Mouse (Mus musculus): ENCODE data around the gene B3gnt5.
A peak's percentile ranks its signal among the peaks of the same experiment; 100 is the strongest.
"Not testable (repeated sequence)": the region's sequence is repeated elsewhere in the genome, so short reads cannot be mapped to it uniquely, and the experiment has no call there.

The B3gnt5 gene

DNA sequence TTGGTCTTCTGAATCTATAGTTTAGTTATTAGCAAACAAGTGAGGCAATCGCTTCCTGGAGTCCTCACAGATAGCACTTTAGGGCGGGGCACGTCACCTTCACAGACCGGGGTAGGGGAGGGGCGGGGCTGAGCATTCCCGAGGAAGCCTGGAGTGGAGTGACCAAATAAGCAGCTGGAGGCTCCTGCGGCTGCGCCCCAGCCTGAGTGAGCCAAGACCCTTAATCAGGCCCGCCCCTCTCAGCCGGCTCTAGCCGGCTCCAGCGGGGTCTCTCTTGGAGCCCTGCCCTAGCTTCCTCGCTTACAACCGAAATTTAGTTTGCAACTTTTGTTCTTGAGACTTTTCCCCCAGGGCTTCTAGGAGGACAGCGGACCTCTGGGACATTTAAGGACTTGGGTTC, at the start of gene B3gnt5:
TSS of gene B3gnt5 (plus strand) at position 135 of the 400 bp plus-strand sequence.
- DNase-seq, result peak; percentile 74 to 83

DNA sequence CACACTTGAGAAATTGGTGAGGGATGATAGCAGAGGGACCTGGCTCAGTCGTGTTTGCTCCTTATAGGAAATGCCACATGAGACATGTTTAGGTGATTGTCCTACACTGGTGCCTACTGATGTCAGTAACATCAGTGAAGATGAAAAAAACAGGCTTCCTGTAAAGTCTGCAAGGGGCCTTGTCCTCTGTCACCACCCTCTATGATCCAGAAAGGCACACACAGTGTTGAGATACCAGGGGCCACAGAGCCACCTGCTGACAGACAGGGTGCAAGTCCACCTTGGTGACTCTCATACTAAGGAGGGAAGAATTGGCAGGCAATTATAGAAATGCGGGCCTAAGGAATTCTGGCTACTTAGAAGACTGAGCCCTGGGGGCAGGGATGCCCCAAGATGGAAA, 39.0 kb upstream of the B3gnt5 start:
- no peak for DNase-seq

DNA sequence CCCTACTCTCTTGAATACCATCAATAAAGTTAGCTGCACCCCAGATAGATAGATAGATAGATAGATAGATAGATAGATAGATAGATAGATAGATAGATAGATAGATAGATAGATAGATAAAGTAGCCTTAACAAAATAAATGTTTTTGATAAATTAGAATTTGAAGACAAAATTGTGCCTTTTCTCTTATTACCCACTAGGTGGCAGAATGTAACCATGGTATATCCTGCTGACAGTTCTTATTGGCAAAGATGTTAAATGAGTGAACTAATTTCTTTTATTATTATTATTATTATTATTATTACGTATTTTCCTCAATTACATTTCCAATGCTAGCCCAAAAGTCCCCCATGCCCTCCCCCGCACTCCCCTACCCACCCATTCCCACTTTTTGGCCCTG, 35.9 kb upstream of the B3gnt5 start:
- DNase-seq, result not testable (repeated sequence)

DNA sequence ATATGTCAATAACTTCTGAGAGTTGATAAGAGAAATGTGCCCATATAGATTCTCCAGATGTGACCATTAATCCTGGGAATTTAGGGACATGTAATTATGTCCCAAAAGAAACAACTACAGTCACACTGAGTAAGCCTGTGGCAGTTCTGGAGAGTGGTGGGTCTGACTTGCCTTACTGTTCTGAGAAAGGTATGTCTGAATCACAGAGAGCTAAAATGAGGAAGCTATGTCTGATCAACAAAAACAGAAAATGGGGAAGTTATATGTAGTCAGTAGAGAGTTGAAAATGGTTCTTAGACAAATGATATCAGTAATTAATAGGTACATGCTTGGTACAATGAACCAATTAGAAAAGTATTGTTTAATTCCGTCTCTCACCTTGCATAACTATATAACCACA, 27.1 kb upstream of the B3gnt5 start:
- no peak for DNase-seq

DNA sequence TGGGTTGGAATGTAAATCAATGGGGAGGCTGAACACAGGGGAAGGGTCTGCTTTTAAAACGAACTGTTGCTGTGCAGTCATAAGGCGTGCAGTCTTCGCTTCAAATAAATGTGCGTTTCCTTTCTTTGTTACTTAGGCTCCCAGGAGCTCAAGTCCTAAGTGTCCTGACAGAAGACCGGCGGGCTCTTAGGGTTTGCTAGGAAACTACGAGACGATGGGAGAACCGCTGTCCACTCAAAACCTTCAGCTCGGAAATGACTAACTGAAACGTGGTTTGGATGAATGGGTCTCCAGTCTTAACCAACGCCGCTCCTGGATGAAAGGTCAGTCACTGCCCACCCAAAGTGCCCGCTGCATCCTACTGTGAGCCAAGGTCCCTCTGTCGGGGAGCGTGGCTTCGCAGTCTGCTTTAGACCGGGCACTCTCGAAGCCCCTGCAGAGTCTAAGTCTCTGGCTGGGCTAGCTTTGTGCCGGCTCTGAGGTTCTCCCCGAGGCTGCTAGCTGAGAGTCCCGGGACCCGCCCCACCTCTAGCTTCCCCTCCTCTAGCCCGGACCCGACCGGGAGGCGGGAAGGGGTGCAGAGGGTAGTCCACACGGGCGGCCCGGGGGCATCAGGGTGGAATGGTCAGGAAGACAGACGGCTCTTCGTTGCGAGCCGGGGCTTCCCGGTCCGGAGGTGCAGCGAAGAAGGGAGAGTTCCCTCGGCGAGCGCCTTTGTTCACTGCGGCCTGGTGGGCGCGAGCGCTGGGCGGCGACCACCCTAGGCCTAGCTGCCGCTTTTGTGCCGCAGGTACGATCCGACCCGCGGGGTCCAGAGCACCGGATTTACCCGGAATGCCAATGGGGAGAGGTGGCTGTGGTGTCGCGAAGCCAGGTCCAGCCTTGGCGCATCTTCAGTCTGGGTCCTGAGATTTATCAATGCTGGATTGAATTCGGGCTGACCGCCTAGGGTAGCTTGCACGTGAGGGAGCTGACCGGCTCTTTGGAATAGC, 793 bp downstream of the B3gnt5 start:
- DNase-seq, result peak; percentile 30 to 38

DNA sequence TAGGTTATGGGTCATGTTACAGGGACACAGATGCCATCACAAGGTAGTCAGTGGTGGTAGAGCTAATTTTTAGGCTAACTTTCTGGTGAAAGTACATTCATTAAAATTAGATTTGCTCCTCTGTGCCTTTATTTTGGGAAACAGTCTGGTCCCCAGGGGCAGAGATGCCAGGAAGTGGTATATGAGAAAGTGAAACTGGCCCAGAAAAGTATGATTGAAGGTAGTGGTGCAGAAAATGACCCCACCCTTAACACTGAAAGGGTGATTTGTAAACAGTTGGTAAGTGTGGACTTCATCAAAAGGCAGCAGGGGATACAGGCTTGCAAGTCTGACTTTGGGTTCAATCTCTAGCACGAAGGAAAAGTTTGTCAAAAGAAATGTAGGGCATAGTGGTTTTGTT, 1.7 kb downstream of the B3gnt5 start:
- peak in 1 of 2 experiments; percentile 6 for DNase-seq

DNA sequence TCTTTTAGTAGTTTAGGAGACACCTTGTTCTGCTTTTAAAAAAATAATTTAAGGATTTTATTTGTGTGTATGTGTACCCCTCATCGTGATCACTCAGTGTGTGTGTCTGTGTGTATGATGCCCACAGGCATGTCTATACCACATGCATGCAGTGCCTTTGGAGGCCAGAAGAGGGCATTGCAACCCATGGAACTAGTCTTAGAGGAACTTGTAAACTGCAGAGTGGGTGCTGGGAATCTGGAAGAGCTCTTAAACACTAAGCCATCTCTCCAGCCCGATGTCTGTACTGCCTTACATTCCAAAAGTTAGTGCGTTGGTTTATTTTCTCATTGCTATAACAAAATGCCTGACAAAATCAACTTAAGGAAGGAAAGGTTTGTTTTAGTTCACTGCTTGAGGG, 6.1 kb downstream of the B3gnt5 start:
- no peak for DNase-seq

DNA sequence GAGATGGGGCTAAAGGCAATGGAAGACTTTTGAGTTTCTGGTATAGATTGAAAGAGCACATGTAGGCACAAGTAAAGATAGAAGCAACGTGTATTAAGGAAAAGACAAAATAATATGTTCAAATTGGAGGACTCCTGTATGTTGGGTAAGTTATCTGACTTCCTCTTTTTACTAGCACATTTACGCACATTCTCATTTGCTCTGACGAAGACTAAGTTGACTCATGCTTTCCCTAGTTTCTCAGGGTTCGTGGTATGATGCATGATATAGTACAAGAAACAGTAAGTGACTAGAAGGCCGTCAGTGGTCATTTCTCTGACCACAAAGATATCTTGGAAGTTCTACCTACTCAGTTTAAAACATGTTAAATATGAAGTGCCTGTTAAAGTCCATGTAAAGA, 8.0 kb downstream of the B3gnt5 start:
- DNase-seq, result no peak

DNA sequence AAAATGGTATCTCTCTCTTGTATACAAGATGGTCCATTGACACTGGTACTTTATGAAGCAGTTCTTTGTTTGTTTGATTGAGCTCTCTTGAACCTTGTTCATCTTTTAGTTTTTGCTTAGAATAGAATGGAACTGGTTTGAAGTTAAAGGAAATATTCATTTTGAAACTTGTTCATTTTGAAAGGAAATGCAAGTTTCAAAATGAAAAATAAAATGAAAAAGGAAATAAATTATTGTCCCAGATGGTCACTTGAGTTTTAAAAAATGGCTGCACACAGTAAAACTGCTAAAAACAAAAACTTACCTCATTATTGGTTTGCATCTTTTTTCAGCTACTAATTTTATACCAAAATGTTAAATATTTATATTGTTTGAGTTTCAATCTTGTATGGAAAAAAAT, 12.0 kb downstream of the B3gnt5 start:
- DNase-seq, result no peak

DNA sequence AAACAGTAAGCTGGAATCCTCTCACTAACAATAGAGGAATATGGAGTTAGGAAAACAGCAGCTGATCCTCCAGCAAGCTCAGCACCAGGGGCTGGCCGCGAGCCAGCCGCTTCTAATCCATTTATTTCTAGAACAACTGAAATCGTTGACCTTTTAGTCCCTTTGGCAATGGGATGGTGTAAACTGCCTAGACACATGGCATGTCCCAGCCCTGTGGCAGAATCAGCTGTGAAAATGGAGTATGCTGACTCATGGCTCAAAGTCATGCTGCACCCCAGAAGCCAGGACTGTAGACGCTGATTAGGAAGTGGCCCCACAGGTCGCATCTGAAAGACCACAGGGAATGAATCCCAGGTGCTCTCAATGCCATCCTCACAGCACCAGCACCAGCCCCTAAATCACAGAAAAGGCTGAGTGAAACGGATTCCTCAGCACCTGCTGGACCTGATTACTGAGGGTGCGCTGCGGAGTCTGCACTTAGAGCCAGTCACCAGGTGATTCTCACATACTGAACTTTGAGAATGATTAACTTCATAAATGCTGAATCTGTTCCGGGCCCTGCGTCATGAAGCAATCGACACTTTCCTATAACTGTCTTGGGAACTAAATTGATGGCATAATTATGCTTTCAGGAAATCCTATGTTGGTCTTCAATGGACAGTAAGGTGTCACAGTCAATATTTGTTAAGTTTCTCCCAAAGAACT, 26.5 kb downstream of the B3gnt5 start:
- DNase-seq, result no peak

DNA sequence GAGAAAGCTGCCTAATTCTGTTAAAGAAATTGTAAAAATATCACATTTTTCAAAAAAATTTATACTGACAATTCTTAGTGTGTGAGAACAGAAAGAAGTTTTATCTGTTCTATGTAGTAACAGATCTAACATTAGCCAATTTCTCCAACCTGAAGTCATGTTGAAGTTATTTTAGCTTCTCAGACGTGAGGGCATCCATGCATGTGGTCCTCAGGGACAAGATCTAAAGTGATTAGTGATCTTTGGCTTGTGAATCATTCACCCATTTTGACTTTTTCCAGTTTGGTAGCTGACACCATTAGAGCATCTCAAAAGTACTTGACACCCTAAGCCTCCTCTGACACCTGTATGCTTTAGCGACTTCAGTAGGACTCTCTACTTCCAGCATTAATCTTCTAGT, 29.9 kb downstream of the B3gnt5 start:
- DNase-seq, result no peak

DNA sequence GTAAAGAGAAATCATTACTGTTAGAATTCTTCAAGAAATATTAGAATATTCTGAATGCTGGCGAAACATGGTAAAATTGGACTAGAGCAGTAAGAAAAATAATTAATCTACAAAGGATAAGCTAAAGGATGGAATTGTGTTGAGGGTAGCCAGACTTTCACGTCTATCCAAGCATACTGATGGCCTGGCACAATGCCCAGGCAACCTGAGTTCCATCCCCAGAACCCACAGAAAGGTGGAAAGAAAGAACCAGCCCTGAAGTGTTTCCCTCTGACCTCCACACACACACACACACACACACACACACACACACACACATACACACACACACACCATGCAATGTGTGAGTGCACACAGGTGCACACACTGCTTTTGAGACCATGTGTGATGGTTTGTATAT, 58.8 kb downstream of the B3gnt5 start:
- no peak for DNase-seq
